Mouse (Mus musculus) gonadal fat pad, adult 2 months (tissue): ENCODE results near the gene Tex46. TPM values are rescaled to one million over a fixed set of nuclear protein-coding genes. Genes with fewer than 3 reads are reported as not detected.

ENCODE experiments used
- DNase-seq: peaks from one replicate; pipeline ENCODE4 v3.0.0-alpha.2; 2012; ENCODE audit warnings: low read depth
- polyA plus RNA-seq: library from polyadenylated mRNA; depleted of rRNA; stranded (reverse); fragments of >200 nt; gene quantifications from 2 replicates; pipeline ENCODE4 v1.2.3, GENCODE M21; 2012; rRNA removed

Tex46 gene
- polyA plus RNA-seq: 0.42 and 0.43 TPM in 2 replicates

DNA sequence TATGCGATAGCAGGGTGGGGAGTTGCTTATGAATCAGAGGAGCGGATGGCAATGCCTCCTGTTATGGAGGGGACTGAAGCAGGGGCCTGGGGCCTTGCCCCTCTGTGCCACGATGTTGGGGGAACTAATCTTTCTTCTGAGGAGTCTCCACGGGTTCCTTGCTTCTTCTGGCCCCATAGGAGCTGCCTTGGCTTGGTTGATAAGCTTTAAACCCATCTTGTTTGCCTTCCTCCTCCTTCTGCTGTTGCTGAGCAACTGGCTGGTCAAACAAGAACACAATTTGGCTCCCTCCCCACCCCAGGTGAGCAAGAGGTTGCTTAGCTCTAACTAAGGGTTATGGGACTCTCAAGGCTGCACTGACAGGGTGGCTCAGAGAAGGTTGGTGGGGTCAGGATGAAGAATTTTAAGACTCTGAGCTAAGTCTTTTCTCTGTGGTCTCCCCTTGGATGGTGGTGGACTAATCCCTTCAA is at the start of gene Tex46:
TSS of gene Tex46 (plus strand) at position 51 of the 470 bp plus-strand sequence.
- DNase-seq: no peak

GRCm38 (mm10) chr4:136562755-136563154 is 47.5 kb upstream of the Tex46 start:
- no peak for DNase-seq

- no peak for DNase-seq
These were observed 41.6 kb upstream of the Tex46 start for GRCm38 (mm10) chr4:136568629-136569028.

- no peak for DNase-seq
These were observed 40.2 kb upstream of the Tex46 start for GRCm38 (mm10) chr4:136569998-136570397.

- DNase-seq: no peak
These were observed 28.4 kb upstream of the Tex46 start for GRCm38 (mm10) chr4:136581885-136582284.

DNA sequence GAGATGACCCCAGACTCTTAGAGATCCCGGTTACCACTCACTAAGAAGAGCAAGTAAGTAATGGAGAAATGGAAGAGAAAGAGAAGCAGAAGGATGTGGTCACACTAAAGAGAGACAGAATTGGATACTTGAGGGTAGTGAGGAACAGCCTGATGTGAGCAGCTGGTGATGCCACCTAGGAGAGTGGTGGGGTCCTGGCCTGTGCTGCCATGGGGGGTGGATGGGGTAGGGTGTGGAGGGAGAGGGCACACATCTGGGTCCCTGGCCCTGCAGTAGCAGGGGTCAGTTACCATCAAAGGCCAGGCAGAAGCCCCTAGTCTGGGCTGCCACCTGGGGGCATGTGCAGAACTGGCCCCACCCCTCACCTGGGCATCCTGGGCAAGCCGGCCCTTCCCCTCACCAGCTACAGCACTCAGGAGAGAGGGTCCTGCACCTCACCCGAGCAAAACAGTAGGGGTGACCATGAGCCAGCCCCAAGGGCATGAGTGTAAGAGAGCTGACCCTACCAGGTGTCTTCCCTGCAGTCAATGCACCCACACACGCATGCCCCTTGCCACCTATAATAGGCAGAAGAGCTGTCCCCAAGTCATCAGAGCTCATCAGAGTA is 22.9 kb upstream of the Tex46 start:
- DNase-seq: no peak

DNA sequence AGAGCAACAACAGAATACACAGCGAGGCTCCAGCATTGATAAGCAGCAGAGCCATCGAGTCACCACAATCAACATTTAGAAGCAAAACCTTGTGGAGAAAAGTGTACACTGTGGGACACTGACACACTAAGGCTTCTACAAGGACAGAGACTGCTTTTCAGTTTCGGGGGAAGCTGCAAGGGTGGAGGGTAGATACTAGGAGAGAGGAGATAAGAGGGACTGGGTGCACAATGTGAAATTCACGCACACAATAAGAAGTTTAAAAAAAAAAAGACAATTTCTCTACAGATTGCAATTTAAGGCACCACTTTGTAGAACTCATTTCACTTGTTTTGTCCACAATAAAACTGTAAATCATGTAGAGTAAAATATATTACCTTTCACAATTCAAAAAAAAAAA is 22.2 kb upstream of the Tex46 start:
- DNase-seq: no peak

- DNase-seq: no peak
These were observed 18.1 kb upstream of the Tex46 start for GRCm38 (mm10) chr4:136592111-136592510.

DNA sequence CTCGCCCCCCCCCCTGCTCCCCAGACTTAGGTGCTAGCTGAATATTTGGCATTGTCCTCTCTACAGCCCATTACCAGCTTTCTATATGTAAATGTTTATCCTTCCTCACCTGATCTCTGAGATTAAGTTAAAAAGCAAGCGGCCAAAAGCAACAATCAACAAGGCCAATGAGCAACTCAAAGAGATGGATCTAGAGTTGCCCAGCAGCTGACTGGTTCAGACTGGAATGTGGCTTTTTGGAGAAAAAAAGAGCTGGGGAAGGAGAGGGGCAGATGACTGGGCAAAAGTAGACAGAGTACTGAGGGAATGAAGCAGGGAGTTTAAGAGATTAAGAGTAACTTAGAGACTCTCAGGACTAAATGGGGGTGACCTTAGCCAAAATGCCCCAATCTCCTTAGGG is 16.2 kb upstream of the Tex46 start:
- no peak for DNase-seq

GRCm38 (mm10) chr4:136595221-136595620 is 15.0 kb upstream of the Tex46 start:
- no peak for DNase-seq

DNA sequence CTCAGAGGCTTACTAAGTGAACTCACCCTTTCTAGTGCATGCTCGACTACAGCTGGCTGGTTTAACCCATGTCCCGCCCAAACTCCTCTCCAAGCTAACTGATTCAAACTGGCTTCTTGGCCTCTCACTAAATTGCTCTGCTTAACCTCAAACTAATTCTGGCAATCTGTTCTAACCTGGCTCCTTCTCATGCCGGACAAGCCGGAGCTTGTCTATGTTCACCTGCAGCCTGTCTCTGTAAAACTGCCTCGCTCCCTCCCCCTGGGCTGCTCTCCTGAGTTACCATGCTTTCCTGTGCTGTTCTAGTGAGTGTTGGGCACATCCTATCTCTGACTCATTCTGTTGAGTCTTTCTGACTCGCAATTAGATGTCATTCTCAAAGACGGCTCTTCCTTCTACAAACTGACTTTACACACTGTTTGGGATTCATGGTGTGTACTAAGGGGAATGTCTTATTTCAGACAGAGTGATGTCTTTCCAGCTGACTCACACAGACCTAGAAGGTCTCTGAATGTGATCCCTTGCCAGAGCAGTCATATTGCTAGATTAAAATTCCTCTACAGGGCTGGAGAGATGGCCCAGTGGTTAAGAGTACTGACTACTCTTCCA is 11.9 kb upstream of the Tex46 start:
- no peak for DNase-seq

GRCm38 (mm10) chr4:136599869-136600268 is 10.4 kb upstream of the Tex46 start:
- no peak for DNase-seq

DNA sequence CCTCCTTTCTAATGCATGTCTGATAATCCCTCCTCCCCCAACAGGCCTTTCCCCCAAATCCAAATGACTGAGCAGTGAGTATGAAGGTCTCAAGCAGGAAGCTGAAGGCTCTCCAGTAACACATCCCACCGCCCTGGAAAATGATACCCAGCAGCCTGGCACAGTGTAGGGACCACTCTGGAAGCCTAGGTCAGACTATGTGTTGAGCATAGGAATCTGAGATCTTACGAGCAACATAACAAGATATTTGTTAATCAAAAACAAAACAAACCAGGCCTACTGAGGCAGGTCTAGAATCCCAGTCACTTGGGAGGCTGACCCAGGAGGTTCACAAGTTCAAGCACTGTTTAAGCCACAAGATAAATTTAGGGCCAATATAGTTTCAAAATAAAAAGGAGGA is 9.7 kb upstream of the Tex46 start:
- no peak for DNase-seq

DNA sequence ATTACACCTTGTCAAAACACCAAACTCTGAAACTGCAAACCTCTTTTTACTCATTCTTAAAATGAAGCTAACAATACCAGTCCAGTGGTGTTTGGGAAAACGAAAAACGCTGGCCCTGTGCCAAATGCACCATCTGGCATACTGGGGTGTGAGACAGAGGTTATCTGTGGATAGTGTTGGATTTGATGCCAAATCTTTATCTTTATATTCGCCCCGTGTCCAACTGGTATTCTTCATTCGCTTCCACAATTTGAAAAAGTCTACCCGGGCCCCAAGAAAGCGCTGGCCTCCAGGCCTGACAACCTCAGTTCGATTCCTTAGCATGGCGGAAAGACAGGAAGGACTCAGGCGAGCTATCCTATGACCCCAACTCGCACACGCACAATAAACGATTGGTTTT is 8.8 kb upstream of the Tex46 start:
- DNase-seq: no peak

GRCm38 (mm10) chr4:136602018-136602554 is 8.2 kb upstream of the Tex46 start:
- no peak for DNase-seq

- peak; percentile 42 for DNase-seq
These were observed 7.7 kb upstream of the Tex46 start, which contains the start of gene Kdm1a for GRCm38 (mm10) chr4:136602568-136602967. Gene Kdm1a, minus strand, starts transcription at chr4:136602723.

- DNase-seq: no peak
These were observed 4.3 kb upstream of the Tex46 start for GRCm38 (mm10) chr4:136605756-136606485.

- no peak for DNase-seq
These were observed 3.4 kb downstream of the Tex46 start for GRCm38 (mm10) chr4:136613657-136614056.

DNA sequence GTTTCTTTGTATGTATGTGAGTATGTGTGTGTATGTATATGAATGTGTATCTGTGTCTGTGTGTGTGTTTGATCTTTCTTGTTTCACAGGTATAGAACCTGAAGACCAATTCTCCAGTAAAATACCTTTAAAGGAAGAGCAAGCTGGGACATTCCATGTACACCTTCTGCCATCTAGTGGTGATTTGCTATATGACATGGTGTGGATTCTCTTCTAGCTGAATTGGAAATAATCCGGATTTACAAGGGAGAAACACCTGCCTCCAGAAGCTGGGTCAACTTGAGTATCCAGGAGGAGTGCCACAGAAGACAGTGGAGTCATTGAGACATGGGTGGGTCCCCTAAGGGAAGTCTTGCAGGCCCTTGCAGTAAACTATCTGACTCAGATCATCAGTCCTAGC is 11.1 kb downstream of the Tex46 start:
- no peak for DNase-seq

- DNase-seq: no peak
These were observed 11.7 kb downstream of the Tex46 start for GRCm38 (mm10) chr4:136621956-136622355.

- no peak for DNase-seq
These were observed 12.2 kb downstream of the Tex46 start, which contains the start of gene Lactbl1 for GRCm38 (mm10) chr4:136622388-136622787. Gene Lactbl1, plus strand, starts transcription at chr4:136622621.

DNA sequence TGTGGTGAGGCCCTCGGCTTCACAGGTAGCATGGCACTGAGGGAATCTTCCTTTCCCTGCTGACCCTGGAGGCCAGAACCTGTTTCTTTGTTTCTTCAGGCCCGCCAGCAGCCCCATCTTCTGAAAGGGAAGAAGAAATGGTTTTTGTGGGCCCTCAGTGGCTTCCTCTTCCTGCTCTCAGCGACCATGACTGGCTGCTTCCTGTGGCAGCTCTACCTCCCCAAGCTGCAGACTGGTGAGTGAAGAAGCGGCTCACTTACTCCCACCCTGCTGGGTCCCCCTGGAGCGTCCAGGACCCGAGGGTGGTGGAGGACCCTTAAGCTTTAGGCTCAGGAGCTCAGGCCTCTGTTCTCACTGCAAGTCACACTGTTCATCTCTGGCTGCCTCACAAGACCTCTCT is 16.4 kb downstream of the Tex46 start:
- DNase-seq: no peak
